Mouse (Mus musculus) kidney, adult 8-10 months (tissue): ENCODE measurements around the gene Serpina3c.
"Not testable (repeated sequence)": the region's sequence is repeated elsewhere in the genome, so short reads cannot be mapped to it uniquely, and the experiment has no call there.

ENCODE experiments used
- DNase-seq, 2 experiments: peaks; one replicate each; pipeline ENCODE4 v3.0.0; 2022

Serpina3c gene

DNA sequence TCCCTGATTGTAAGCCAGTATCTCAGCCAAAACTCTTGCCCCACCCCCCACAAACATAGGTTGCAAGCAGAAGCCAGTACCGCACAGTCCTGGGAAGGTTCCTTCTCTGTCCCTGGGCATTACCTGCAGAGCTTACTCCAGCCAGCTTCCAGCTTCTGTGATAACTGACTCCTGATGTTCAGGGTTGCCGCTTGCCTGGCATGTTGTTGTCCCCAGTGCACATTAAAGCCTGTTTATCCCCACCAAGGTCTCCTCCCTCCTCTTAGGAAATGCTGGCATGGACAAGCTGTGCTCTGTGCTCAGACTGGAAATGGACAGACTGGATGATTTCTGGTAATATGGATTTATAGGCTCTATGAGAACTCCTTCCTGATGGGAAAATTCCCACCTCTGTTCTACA is at the start of gene Serpina3c:
Serpina3c (minus strand) TSS at position 215 of the 400 bp plus-strand sequence.
- no peak for DNase-seq

DNA sequence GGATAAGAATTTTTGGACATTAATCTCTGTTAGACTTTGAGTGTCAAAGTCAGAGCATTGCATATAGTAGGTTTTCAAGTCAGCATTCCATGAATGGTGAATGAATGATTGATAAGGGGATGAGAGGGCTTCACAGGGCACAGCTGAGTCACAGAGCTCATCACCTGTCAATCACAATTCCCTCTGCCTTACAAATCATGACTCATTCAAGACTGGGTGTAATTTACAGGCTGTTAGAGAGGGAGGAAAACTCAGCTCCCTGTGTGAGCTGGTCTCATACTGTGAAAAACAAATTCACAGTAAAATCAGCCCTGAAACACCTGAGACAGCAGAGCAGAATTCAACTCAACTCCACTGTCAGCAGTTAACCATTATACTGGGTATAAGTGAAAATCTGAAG is 37.2 kb upstream of the Serpina3c start:
- no peak for DNase-seq

DNA sequence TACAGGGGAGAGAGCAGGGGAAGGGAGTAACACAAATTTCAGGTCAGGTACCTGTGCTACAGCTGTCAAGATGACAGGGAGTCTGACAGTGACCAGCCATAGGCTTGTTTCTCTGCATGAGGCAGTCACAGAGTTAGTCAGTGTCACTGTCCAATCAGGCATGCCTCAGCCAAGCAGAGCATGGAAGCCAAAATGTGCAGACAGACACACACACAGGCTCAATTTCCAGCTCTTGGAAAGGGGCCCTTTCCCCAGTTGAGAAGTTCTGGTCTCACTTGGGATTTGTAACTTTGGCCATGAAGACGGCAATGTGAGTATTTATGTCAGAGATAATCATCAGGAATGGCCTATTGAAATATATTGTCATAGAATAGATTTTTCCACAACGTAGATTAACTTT is 35.6 kb upstream of the Serpina3c start:
- no peak for DNase-seq

DNA sequence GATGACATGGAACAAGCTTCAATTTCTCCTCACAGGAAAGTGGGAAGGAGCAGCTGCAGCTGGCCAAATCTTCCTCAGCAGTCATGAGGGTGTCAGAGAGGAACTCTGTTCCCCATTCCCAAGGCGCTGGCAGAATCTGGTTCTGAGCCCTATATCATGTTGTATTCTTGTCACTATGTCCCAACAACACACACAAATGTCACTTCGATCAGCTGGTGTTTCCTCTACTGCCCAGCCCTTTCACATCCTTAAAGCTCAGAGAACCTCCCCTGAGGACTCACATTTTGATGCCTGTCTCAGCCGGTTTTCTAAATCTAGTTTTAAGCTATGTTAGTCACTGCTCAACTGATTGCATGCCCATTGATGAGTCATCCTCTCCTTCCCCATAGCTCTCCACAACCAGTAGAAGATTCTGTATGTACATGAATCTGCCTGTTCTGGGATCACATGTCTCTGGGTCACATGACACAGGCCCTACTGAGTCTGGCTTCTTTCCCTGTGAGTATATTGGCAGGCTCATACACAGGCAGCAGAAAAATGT is 32.4 kb upstream of the Serpina3c start:
- no peak for DNase-seq

DNA sequence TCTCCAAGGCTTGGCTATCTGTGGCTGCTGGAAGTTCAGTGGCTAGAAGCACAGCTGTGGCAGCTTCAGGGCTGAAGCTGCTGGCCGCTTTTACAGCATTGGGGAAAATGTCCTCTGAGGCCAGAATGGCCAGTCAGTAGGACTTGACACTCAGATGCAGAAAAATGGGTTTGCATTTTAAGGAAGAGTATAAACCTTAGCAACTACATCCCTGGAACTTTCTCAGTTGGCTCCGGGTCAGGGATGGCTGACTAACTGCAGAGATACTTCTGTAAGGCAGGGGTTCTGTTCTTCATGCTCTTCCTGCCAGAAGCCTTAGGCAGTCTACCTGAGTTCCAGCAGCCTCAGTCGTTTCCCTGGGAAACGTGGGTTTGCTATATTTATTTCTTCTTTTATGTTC is 31.4 kb upstream of the Serpina3c start:
- no peak for DNase-seq

DNA sequence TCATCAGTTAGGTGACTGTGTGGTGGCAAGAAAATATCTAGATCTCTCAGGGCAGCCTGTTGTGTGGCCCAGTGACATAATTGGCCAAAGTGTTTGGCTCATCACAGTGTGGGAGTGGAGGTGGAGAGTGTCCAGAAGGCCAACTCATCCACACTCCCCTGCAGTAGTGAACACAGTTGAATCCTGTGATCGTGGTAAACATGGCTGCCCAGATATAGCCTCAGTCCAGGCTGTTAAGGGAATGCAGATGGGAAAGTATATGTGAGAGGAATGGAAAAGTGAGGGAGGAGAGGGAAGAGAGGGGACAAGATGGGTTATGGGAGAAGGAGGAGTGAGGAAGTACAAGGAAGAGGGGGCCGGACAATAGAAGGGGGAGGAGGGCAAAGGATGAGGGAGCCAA is 25.3 kb upstream of the Serpina3c start:
- no peak for DNase-seq

DNA sequence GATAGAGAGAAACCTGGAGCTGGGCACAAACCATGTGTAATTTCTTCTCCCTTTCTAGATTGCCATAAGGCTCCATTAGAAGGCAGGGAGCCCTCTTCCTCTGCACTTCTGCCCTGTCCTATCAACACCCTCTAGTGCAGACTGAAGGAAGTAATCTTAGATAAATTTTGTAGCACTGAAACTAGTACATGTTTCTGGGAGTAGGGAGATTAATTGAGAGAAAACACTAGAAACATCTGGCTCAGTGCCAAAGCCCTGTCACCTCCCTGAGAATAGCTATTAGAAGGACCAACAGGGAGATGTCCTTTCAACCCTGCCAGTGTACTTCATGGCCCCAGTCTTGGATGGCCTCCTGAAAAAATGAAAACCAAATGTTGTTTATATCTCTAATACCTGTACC is 24.9 kb upstream of the Serpina3c start:
- DNase-seq: no peak

DNA sequence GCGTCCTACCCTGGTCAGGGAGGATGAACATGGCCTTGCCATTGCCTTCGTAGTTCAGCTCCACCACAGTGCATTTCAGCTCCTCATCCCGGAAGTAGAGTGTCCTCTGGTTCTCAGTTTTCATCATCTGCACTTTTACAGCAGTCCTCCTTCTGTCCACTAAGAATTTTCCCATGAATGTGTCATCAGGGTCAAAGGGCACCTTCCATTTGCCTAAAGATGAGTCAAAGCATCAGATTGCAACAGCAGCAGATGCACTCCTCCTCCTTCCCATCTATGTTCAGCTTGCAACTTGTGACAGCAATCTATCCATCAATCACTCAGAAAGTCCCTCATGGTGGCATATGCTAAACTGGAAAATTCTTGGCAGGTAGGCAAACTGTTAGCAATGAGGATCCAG is 22.0 kb upstream of the Serpina3c start:
- DNase-seq: no peak

DNA sequence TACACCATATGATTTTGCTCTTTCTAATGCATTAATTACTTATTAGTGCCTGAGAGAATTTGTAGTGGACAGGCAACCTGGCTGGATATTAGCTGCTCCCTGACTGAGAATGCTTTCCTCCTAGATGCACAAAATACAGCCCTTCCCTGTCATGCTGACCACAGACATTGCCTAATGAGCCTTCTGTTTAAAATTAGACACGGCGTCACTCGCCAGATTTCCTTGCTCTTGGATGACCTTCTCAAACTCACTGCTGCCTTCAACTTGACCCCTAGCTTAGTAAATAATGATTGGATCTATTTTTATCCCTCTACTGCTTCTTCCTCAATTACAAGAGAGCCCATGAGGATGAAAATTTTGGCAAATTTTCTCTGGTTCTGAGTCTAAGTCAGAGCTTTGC is 21.1 kb upstream of the Serpina3c start:
- DNase-seq: peak; percentile 23 to 30

DNA sequence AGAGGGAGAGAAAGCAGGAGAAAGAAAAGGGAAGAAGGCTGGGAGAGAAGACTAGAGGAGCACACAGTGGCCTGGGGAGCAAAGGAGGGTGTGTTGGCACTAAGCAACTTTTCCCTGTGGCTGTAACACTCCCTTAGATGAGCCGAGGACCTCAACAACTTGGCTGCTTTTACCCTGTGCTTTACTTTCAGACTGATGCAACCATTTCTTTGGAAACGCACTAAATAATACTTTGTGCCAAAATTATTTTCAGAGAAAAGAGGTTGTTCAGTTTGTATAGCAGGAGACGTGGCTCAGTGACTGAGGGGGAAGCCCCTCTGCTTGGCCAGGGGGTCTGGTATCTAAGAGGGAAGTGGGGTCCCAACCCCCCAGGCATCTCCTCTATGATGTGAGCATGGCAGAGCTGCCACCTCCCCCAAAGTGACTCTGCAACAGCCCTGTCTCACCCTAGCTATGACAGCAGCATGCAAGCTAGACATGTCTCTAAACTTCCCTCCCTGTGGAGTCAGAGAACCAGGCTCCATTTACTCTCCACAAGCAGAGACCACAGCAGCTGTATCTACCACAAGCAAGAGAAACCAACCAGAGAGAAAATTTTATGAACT is 527 bp downstream of the Serpina3c start:
- no peak for DNase-seq

DNA sequence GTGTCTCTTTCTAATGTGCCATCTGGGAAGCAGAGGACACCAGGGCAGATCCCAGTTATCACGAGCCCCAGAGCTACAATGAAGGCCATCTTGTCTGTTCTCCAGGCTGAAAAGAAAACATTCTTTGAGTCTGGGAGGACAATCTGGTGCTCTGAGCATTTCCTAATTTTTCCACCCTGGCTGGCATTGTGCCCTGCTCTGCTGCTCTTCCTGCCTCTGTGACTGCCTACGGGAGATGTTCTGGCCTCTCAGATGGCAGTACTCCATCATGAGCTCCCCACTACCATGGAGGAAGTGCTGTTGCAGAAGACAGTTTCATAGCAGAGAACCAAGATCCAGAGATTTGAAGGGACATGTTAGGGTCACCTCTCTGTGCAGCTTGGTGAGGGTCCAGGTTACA is 1.7 kb downstream of the Serpina3c start:
- DNase-seq: no peak

DNA sequence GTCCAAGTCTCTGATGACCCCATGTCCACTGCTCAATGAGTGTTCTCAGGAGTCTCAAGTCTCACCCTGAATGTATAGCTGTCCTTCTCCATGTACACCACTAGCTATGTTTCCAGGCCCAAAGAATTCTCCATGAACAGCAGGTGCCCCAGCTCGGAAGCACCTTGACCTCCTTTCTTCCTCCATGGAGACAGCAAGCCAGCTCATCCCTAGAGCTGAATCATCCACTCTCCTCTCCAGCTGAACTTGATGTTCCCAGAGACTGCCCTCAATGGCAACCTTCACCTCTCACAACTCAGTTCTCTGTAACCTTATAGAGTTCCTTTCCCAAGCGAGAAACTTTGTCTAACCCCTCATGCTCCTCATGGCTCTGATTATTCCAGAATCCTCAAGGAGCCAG is 8.1 kb downstream of the Serpina3c start:
- no peak for DNase-seq

DNA sequence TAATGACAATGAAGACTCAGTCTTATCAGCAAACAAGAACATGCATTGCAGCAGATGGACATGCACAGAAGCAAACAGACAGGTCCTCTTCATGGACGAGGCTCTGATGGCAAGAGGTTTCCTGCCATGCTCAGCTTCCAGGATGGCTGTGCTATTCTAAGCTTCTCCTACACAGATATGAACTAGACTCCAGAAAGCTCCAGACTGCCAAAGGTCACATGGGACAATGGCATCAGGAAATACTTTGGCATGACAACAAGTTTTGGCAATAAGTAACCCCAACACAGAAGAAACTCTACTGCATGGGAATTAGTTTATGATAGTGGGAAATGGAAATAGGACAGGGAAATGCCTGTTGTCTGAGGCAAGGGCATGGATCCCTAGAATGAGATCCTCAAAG is 10.4 kb downstream of the Serpina3c start:
- peak; percentile 20 for DNase-seq

DNA sequence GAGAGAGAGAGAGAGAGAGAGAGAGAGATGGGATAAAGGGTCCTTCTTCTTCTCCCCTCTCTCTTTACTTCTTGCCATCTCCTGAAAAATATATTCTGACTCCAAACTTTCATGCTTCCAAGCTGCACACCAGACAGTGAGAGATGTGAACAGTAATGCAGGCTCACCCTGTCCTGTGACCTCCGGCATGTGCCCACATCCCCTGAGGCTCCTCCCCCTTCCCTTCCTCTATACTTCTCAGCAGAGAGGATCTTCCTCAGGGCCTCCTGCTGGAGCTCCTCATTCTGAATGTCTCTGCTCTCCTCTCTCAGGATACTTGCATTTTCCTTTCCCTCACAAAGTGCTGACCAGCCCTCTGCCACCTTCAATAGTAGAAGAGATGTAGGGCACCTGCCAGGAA is 11.2 kb downstream of the Serpina3c start:
- no peak for DNase-seq

DNA sequence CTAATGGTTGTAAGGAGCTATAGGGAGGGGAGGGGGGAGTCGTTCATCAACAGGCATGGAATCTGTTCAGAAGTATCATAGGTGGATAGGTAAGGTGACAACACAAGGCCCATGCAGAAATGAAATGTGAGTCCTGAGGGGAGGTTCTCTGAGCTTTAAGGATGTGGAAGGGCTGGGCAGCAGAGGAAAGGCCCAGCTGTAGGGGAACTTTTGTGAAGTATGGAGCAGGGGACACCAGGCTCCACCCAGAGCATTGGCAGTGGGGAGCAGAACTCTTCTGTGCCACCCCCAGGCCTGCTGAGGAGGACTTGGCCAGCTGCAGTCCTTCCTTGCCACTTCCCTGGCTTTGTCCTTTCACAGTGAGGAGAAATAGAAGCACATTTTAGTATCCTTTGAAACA is 12.2 kb downstream of the Serpina3c start:
- DNase-seq: no peak

DNA sequence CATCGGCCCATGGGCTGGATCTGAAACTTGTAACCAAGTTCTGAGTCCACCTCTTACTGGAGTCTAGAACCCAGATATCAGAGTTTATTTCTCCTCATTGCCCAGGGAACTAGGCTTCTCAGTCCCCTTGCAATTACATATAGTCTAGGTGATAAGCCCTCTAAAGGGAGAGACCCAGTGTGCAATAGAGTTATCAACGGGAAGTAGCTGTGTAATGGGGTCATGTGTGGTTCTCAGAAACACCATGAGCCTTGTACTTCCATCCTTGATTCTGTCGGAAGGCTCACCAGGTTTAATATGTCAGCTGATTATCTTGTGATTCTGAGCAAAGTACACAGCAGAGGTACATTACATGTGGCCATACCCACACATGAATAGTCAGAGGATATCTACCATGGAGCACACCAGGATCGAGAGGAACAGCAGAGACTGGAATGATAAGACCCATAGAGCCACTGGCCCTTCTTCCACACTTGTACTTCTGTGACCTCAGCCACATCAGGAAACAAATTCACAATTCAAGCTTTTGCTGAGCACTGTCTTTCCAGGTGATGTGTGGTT is 13.0 kb downstream of the Serpina3c start:
- DNase-seq: no peak

DNA sequence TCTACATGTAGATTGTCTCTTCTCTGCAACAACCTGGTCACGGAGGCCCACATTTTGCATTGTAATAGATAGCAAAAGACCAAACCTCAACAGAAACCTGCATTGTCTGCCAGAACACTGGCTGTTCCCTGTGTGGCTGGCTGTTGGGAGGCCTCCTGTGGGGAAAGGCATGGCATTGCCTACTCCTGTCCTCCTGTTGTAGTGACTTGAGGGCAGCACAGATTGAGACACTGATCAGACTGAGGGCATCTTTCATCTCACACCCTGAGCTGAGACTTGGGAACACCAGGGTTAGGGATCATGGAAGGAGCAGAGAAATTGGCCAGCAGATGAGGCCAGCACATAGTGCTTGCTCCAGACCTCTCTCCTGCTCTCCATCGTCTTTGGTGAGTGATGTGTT is 15.5 kb downstream of the Serpina3c start:
- DNase-seq: no peak

DNA sequence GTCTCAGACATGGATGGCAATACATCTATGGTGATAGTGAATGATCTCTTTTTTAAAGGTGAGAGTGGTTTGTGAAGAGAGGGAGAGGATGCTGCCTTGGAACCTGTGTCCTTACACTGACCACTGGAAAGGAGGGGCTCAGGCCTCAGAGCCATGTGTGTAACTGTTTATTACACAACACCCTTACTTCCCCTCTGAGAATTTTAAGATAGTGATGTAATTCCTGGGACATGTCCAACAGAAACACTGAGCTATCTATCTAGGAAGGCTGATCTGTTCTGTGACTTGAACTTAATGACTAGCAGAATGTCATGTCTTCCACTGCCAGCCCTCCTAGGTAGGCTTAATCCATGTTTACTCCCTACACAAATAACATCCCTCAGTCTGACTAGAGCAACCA is 22.6 kb downstream of the Serpina3c start:
- DNase-seq: no peak

DNA sequence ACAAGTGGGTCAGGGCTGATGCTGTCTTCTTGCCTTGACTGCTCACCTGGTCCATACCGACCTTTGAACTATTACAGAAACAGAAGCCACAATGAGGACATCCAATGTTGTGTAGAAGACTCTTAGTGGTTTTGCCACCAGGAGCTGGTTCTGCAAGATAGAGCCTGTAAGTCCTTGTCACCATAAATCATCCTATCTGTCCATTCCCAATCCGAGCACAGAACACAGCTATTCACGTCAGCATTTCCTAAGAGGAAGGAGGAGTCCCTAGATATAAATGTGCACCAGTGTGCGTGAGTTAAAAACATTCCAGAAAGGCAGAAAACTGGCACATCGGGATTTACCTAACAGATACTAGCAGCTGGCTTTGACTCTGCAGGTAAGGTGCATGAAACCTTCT is 26.0 kb downstream of the Serpina3c start, which contains the start of gene Serpina3b:
Serpina3b (plus strand) TSS at position 301 of the 400 bp plus-strand sequence.
- no peak for DNase-seq

DNA sequence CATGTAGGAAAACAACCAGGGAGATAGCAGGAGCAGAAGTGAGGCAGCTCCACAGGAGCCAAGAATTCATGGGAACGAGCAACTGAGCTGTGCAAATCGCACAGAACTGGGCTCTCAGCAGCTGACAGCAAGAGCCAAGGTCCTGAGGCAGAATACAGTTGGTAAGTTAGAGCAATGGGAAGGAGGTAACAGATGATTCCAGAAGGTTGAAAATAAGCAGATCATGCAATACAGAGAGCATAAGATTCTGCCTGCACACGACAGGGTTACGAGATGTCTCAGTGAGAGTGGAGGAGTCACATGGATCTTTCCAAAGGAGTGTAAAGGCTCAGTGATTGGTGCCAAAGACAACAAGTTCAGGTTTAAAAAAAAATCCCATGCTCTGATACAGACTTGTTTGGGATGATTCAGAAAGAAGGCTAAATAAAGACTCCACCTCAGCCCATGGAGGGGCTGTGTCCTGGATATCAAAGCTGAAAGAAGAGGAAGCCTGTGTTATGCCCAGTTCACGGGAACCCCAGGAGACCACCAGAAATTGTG is 28.6 kb downstream of the Serpina3c start:
- no peak for DNase-seq

DNA sequence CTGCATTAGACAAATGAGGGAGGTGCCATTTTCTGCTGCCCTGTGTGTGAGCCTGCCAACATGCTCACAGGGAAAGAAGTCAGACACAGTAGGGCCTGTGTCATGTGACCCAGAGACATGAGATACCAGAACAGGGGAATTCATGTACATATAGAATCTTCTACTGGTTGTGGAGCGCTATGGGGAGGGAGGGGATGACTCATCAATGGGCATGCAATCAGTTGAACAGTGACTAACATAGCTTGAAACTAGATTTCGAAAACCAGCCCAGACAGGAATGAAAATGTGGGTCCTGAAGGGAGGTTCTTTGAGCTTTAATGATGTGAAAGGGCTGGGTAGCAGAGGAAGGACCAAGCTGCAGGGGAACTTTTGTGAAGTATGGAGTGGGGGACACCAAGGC is 29.7 kb downstream of the Serpina3c start:
- DNase-seq: no peak

DNA sequence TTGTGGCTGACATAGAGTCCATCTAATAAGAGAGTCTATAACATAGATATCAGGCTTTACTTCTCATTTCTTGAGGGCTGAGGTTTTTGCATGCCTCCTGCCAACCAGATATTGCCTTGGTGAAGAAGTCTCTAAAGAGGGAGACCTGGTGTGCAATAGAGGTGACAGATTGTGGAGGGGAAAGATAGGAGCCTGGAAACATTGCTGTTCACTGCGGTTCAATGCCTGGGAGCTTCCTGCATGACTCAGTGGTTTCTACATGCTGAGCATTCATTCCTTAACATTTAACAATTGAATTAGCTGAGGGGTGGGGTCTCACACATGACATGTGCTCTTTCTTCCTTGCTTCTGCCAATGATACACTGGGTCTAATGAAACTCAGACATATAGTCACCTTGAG is 30.6 kb downstream of the Serpina3c start:
- DNase-seq: no peak

DNA sequence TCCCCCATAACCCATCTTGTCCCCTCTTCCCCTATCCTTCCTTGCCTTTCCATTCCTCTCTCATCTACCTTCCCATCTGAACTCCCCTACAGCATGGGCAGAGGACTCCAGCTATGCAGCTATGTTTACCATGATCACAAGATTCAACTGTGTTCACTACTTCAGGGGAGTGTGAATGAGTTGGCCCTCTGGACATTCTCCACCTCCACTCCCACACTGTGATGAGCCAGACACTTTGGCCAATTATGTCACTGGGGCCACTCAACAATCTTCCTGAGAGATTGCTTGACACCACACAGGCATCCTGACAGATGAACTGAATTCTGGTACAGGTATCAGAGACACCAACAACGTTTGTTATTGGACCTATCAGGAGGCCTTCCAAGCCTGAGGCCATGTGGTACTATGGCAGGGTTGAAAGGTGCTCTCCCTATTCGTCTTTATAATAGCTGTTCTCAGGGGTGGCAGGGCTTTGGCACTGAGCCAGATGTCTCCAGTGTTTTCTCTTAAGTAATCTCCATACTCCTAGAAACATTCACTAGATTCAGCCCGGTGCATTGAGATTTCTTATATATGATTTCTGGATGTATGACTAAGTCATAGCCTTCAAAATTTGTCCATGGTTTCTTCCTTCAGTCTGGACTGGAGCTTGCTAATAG is 38.6 kb downstream of the Serpina3c start:
- no peak for DNase-seq

DNA sequence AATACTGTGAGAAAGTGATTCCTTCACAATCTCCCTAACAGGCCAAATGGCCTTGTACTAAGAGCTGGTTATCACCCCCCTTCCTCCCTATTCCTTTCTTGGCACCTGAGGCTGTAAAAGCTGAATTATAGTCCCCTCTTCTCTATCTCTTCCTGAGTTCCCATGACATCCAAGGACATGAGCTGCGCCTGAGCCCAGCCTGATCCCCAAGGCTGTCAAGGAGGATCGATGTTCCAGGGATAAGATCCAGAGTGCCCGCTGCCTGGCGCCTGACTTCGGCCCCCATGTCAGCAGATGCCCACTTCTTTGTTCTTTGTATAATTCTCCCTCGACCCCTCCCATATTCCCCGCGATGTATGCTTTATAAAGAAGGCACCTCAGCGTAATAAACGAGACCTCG is 41.3 kb downstream of the Serpina3c start, which contains the start of gene Serpina3a:
Serpina3a (plus strand) TSS at position 392 of the 400 bp plus-strand sequence.
- not testable (repeated sequence) for DNase-seq
